Mouse (Mus musculus) erythroblast, embryonic 14.5 days (primary cell): ENCODE measurements around the gene Podn. TPM values are rescaled to one million over a fixed set of nuclear protein-coding genes. Genes with fewer than 3 reads are reported as not detected.

Experiments used
- H3K27me3 ChIP-seq: 2 replicates; pipeline ENCODE4 v1.6.1; 2012; ENCODE audit warnings: inconsistent platforms; ENCODE audit not compliant: control insufficient read depth
- H3K36me3 ChIP-seq: 2 replicates; pipeline ENCODE4 v1.6.1; 2012; ENCODE audit warnings: mild to moderate bottlenecking, inconsistent platforms; ENCODE audit not compliant: control insufficient read depth
- H3K4me1 ChIP-seq: 2 replicates; pipeline ENCODE4 v1.6.1; 2012; ENCODE audit warnings: inconsistent platforms; ENCODE audit not compliant: control insufficient read depth
- H3K4me3 ChIP-seq: replicated peaks from 2 replicates; pipeline ENCODE3; 2012; ENCODE audit warnings: moderate library complexity, mild to moderate bottlenecking, inconsistent platforms
- H3K9me3 ChIP-seq: 2 replicates; pipeline ENCODE4 v1.6.1; 2012; ENCODE audit warnings: low read length, inconsistent platforms, mixed read lengths; ENCODE audit not compliant: control insufficient read depth
- GATA1 ChIP-seq: IDR thresholded peaks from 2 replicates; pipeline ENCODE4 v1.6.1; 2012; ENCODE audit warnings: low read length, inconsistent platforms, mixed read lengths
- TAL1 ChIP-seq: IDR thresholded peaks from 3 replicates; pipeline ENCODE4 v1.6.1; 2012; ENCODE audit warnings: low read length, inconsistent platforms, mixed read lengths
- polyA plus RNA-seq: library from polyadenylated mRNA; stranded (reverse); fragments of >175 nt; gene quantifications from 2 replicates; pipeline ENCODE4 v1.2.3, GENCODE M21; 2012

Podn gene
- polyA plus RNA-seq, 1 experiment: 0.23 TPM

DNA sequence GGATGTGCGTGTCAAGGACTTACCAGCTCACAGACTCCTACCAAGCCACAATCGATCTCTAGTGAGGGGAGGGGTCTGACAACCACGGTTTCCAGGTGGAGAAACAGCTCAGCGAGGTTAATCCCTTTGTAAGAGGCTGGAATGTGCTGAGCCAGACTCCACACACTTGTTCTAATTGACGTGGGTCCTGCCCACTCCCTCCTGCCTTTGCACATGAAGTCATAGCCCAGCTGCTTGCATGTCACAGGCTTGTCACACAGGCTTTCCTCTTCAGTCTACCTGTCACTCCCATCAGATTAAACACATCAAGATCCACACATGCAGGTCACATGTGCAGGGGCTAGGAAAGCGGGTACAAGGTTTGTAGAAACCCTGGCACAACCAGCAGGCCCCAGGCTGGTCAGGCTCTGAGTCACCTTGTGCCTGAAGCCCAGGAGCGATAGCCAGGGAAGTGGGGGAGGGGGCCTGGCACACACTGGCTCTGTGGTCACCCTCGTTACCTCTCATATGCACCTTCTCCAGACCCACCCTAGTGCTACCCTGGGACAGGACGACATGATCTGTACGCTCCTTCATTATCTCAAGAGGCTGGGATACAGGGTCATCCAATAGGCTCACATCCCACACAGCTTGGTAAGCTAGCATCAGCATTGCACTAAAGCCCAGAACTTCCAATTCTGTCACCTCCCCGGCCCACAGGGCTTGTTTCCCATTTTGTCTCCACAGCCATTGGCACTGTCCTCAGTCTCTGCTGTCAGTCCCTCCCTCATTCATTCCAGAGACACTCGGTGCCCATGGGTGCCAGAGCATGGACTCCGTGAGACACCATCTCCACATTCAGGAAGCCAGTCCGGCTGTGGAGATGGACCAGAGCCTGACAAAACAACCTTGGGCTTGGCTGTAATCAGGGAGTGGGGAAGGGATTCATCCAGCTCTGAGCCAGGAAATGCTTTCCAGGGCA, 77.0 kb downstream of the Podn start:
- Histone ChIP-seq H3K4me3 (no peak overlapping the region), H3K9me3 (no peaks in the 10 kb centered on the region), H3K36me3 (peaks cover 3% of the 10 kb centered on the region), H3K27me3 (no peaks in the 10 kb centered on the region), H3K4me1 (peaks cover 16% of the 10 kb centered on the region)
- TF ChIP-seq GATA1 (no peak), TAL1 (no peak)

DNA sequence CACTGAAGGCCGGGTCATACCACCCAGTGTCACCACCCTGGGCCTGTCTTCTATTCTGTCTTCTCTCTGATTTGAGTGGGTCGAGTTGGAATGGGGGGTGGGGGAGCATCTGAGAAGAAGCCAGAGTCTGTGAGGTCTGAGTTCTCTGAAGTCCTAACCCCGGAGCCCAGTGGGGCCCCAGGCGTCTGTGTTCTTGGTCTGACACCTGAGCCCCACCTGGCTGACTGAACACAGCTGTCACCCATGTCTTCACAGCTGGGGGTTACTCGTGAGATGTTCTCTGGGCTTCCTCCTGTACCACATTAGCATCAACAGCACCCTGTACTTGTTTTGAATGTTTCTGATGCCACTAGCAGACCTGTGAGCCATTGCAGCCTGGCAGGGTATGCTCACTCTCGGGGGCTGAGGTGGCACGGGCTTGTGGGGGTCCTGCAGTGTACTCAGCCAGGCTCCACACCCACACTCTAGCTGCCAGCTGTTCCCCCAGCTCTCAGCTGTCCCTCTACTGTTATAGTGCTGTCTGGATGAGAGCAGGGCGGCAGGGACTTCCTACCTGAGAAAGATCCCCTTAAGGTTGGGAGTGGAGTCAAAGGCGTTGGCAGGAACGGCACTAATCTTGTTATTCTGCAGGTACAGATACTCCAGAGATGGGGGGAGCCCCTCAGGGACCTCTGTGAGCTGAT, 77.9 kb downstream of the Podn start:
- H3K9me3 ChIP-seq: no peaks in the 10 kb centered on the region
- H3K27me3 ChIP-seq: no peaks in the 10 kb centered on the region
- TF ChIP-seq TAL1 (no peak), GATA1 (no peak)
- H3K36me3 ChIP-seq: peaks cover 3% of the 10 kb centered on the region
- H3K4me3 ChIP-seq: no peak overlapping the region
- peaks cover 11% of the 10 kb centered on the region for H3K4me1 ChIP-seq

DNA sequence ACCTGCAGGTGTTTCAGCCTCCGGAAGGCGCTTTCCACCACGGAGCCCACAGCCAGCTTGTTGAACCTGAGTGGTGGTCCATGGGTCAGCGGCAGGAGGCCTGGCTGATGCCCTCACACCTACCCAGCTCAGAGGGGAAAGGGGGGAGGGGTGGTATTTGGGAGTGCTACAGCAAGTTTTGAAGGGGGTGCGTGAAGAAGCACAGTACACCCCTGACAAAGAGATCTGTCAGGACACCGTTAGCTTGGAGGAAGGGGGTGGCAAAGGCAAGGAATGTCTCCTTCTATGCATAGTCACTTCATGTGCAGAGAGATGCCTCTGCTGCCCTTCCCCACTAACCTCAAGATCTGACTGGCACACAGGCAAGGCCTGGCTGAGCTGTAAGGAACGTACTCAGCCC, 78.4 kb downstream of the Podn start:
- H3K4me3 ChIP-seq: no peak overlapping the region
- no peaks in the 10 kb centered on the region for H3K9me3 ChIP-seq
- peaks cover 3% of the 10 kb centered on the region for H3K36me3 ChIP-seq
- H3K27me3 ChIP-seq: no peaks in the 10 kb centered on the region
- H3K4me1 ChIP-seq: peaks cover 9% of the 10 kb centered on the region
- TF ChIP-seq GATA1: no peak
- no peak for TF ChIP-seq TAL1

DNA sequence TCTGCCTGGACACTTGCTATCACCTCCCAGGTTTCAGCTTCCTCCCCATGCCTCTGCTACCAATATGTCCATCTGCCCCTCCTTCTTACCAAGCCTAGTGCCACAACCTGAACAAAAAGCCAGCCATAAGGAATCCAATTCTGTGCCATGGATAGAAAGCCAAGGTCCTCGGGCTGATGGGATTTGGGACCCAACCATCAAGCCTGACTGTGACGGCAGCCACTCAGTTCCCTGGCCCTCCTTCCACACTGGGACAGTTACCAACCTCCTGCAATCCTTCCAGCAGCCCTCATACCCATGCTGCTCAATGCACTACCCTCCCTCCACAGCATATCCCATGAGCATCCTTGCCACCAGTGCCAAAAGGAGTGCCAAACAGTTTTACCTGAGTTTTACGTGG, 79.9 kb downstream of the Podn start:
- TF ChIP-seq GATA1 (no peak), TAL1 (no peak)
- H3K27me3 ChIP-seq: no peaks in the 10 kb centered on the region

DNA sequence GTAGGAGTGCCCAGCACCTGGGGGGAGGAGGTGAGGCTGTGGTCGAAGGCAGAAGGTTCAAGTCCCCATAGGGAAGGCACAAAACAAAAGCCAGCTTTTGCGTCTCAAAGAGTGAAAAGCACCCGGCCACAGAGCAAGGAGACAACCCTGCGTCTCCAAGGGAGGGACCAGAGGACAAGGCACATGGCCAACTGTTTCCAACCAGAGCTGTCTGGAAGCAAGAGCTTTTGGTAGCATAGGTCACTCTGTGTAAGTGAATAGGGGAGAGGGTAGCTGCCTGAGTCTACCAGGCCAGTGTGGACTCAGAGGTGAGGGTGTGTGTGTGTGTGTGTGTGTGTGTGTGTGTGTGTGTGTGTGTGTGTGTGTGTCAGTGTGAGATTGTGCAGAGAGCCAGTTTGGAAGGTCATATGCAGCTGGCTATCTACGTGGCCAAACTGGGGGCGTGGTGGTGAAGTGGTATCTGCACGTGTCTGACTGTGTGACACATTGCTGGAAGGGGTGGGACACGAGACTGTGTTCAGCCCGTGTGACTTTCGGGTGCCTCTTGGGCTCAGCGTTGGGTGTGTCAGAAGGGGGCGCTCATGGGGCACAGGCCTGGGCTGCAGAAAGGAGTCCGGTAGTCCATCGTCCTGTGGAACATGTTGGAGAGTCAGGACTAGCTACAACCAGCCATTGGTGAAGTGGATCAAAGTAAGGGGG, 81.0 kb downstream of the Podn start:
- H3K36me3 ChIP-seq: no peaks in the 10 kb centered on the region
- peaks cover 9% of the 10 kb centered on the region for H3K4me1 ChIP-seq
- no peaks in the 10 kb centered on the region for H3K27me3 ChIP-seq
- no peaks in the 10 kb centered on the region for H3K9me3 ChIP-seq
- TF ChIP-seq TAL1: no peak
- TF ChIP-seq GATA1: no peak
- H3K4me3 ChIP-seq: no peak overlapping the region

More for the DNA sequence above, 79.9 kb downstream of the Podn start:
- peaks cover 3% of the 10 kb centered on the region for H3K36me3 ChIP-seq
- H3K4me3 ChIP-seq: no peak overlapping the region
- peaks cover 9% of the 10 kb centered on the region for H3K4me1 ChIP-seq
- no peaks in the 10 kb centered on the region for H3K9me3 ChIP-seq

DNA sequence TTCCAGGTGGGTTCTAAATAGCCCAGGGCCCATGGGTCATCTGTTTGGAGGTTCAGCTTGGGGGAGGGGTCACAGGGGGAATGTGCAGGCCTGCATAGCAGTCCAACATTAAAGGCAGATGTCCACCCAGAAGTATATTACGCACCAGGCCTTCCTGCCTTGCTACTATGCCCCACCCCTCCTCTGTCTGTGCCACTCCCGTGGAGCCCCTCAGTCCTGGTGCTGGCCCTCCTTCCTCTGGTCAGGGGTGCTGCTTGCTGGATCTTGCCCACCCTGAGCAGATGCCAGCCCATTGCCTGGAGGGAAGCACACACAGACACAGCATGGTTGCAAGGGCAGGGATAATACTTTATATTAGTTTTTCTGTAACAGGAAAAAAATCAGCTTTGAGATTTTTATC, 81.8 kb downstream of the Podn start:
- Histone ChIP-seq H3K4me1 (peaks cover 11% of the 10 kb centered on the region), H3K4me3 (no peak overlapping the region), H3K27me3 (no peaks in the 10 kb centered on the region), H3K36me3 (no peaks in the 10 kb centered on the region), H3K9me3 (no peaks in the 10 kb centered on the region)
- TF ChIP-seq GATA1 (no peak), TAL1 (no peak)

DNA sequence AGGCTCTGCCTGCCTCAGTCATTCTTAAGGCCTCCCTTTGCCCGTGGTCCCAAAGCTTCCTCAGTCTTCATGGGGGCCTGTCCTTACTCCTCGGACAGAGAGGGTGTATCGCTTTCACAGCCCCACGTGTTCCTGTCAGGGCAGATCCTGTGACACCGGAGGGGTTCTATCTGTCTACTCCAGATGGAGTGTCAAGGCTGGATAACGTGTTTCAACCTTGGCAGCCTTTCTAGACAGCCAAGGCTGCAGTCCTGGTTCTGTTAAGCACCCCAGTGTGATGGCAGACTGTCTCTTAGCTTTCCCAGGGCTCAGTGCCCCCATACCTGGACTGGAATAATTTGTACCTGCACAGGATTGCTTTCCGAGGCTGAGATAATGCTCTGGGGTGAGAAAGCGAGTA, 87.7 kb downstream of the Podn start:
- Histone ChIP-seq H3K36me3 (no peaks in the 10 kb centered on the region), H3K4me3 (no peak overlapping the region), H3K27me3 (no peaks in the 10 kb centered on the region), H3K4me1 (peaks cover 19% of the 10 kb centered on the region), H3K9me3 (no peaks in the 10 kb centered on the region)
- TF ChIP-seq GATA1 (no peak), TAL1 (no peak)

DNA sequence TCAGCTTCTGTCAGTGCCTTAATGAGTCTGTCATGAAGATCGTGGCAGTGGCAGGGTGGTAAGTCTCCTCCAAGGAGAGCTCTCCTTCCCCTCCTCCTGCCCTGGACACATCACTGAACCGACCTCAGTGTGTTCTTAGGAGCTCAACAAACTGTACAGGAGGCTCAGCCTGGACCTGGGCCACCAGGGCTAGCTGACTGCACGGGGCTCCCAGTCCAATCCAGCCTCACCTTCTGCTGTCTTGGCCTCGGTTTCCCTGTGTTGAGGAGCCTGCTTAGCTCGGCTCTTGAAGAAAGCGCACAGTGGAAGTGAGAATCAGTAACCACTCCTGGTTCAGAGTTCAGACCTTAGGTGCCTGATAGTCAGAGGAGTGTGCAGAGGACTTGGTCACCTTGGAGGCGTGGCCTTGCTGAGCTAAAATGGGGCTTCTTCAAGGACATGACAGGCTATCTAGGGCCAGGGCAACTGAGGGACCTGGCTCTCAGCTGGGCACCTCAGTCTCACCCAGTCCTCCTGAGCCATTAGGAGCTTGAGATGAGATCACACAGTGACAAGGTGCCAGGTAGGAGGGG, 88.6 kb downstream of the Podn start:
- TF ChIP-seq GATA1 (no peak), TAL1 (no peak)
- Histone ChIP-seq H3K36me3 (no peaks in the 10 kb centered on the region), H3K4me3 (no peak overlapping the region), H3K27me3 (no peaks in the 10 kb centered on the region), H3K9me3 (no peaks in the 10 kb centered on the region), H3K4me1 (peaks cover 19% of the 10 kb centered on the region)

DNA sequence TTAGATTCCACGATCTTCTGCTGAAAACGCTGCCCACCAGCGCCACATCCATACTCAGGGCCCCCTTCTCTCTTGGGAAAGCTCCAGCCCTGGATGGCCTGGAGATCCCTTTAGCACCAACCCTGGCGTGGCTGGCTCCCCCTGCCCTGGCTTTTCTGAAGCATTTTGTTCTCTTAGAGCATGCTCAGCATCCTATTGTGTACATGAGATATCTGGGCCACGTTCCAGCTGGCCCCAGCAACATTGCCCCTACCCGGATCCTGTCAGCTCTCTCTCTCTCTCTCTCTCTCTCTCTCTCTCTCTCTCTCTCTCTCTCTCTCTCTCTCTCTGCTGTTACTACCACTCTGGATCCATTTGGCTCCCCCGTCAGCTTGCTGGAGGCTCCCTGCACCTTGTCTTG, 90.9 kb downstream of the Podn start:
- H3K4me3 ChIP-seq: no peak overlapping the region
- H3K36me3 ChIP-seq: no peaks in the 10 kb centered on the region
- peaks cover 19% of the 10 kb centered on the region for H3K4me1 ChIP-seq
- no peak for TF ChIP-seq GATA1
- no peak for TF ChIP-seq TAL1
- no peaks in the 10 kb centered on the region for H3K9me3 ChIP-seq
- no peaks in the 10 kb centered on the region for H3K27me3 ChIP-seq
